Mouse (Mus musculus) layer of hippocampus, adult 9-11 months (tissue): ENCODE data around the gene 3110009E18Rik.
A peak's percentile ranks its signal among the peaks of the same experiment; 100 is the strongest.

Experiments
- DNase-seq: peaks from one replicate; pipeline ENCODE4 v3.0.0; 2022

3110009E18Rik gene

GRCm38 (mm10) chr1:120146994-120147393, 26.0 kb downstream of the 3110009E18Rik start:
- no peak for DNase-seq

GRCm38 (mm10) chr1:120154232-120154631, 33.2 kb downstream of the 3110009E18Rik start:
- DNase-seq, result no peak

DNA sequence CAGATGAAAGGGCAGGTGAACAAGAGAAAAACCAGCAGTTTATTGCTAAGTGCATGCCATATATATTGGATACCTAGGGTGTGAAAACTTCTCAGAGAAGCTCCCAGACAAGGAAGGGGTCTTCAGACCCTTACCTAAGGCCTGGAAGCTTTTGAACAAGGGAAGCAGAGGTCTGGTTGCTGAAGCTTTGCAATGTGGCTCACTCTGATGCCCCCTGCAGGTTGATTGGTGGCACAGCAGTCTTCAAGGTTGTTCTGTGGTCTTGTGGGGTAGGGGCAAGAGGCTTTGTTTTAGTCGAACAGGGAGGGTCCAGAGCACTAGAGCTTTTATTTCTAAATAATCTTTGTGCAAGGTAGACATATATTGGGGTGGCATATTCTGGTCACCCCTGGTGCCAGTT, 34.3 kb downstream of the 3110009E18Rik start:
- no peak for DNase-seq

- no peak for DNase-seq
Observed at GRCm38 (mm10) chr1:120158474-120159127, 37.6 kb downstream of the 3110009E18Rik start.

- DNase-seq, result no peak
Observed at GRCm38 (mm10) chr1:120161502-120161901, 40.5 kb downstream of the 3110009E18Rik start.

DNA sequence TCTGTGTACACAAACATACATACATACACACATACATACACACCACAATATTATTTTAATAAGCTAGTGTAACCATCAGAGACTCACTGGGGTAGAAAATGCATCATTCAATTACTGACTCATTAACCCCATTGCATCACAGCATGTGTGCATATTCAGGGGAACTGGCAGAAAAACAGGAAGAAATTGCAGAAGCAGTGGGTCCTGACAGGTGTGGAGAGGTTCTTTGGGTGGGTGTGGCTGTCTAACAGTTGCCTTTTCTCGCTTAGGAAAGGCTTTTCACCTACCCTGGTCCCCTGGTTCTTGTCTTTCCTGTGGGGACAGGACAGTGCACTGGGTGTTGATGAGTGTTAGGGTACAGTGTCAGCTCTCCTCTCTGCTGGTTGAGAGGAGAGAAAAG, 41.6 kb downstream of the 3110009E18Rik start:
- no peak for DNase-seq

DNA sequence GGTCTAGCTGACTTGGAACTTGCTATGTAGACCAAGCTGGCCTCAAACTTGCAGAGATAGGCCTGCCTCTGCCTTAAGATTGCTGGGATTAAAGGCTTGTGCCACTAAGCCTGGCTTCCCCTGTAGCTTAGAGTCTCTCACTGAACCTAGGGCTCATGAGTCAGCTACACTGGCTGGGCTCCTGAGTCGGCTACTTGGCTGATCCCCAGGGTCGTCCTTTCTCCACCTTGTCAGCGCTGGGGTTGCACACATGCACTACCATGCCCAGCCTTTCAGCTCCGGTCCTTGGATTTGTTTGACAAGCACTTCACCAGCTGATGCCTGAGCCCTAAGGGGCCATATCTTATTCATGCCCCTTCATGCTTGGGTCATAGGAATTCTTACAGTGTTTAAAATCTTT, 47.0 kb downstream of the 3110009E18Rik start:
- DNase-seq, result no peak

DNA sequence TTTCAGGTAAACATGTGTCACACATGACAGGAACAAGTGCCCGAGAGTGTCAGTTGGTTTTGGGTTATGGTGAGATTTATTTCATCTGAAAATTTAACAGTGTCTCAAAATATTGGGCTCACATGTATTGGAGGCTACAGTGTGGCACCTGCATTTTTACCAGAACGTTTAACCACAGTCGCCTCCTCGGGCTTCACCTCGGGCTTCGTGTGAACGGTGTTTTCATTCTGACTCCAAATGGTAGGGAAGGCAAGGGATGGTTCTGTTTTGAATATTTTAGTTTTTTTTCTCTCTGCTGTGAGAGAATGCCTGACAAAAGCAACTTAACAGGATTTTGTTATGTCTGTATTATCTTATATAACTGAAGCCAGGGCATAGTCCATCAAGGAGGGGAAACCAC, 47.7 kb downstream of the 3110009E18Rik start:
- no peak for DNase-seq

DNA sequence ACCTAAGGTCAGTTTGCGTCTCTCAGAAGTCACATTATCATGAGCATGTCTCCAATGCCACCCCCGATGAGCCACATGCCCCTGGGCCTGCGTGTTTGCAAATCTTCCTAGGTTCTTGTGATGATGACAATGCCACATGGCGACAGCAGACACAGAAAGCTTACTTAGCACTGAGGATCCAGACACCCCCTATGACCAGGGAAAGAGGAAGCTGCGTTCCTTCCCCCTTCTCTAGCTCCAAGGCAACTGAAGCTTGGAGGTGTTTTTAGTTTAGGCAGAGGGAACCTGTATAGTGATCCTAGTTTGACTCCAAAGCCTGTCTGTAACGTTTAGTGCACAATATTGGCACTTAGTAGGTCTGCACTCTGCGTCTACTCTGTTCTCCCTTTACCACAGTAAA, 49.3 kb downstream of the 3110009E18Rik start:
- DNase-seq, result no peak

- no peak for DNase-seq
Observed at GRCm38 (mm10) chr1:120171819-120172521, 51.0 kb downstream of the 3110009E18Rik start.

GRCm38 (mm10) chr1:120174991-120175390, 54.0 kb downstream of the 3110009E18Rik start:
- DNase-seq, result no peak

GRCm38 (mm10) chr1:120176313-120176712, 55.3 kb downstream of the 3110009E18Rik start:
- DNase-seq, result no peak

DNA sequence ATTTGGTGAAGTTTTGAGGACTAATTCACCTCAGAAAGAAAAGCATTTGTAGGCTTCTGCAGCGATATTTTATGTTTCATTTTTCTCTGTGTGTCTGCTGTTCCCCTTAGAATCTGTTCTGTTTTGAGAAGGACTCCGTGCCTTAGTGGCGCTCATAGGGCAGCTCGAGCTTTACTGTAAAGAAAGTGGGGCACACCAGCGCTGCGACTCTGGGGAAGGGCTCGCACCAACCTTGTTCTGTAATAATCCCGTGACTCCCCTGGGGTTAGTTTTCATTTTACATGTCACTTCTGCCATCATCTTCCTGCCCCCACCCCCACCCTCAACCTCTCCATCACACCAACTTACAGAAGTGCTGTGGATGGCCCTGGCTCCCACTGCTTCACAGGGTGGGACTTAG, 56.2 kb downstream of the 3110009E18Rik start:
- no peak for DNase-seq

GRCm38 (mm10) chr1:120186204-120186603, 65.2 kb downstream of the 3110009E18Rik start:
- no peak for DNase-seq

DNA sequence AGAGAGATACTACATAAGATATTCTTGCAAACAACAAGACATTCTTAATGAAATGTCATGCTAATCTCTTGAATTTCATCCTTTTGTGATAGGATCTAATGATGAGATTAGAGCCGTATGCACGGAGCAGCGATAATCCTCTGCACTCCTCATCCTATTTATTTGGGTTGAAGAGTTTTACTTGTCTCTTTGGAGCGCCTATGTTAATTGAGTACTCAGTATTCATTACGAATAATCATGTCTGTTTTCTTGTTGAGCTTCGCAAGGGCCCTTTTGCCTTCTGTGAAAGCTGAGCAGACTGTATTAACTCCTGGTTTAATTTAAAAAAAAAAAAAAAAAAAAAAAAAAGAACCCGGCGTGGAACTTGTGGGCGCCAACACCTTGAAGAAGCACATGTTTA, 65.7 kb downstream of the 3110009E18Rik start:
- no peak for DNase-seq

- DNase-seq, result no peak
Observed at GRCm38 (mm10) chr1:120187059-120187458, 66.1 kb downstream of the 3110009E18Rik start.

GRCm38 (mm10) chr1:120189206-120189605, 68.2 kb downstream of the 3110009E18Rik start:
- peak; percentile 30 for DNase-seq

DNA sequence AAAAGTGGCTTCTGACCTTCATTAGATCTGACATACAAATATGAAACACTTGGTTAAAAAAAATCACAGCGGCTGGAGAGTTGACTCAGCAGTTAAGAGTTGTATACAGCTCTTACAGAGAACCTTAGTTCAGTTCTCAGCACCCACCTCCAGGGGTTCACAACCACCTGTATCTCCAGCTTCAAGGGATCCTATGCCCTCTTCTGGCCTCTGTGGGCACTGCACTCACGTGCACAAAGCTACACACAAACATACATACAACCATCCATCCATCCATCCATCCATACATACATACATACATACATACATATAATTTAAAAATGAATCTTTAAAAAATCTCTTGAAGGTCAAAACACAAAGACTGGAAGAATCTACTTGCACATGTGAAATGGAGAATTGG, 69.3 kb downstream of the 3110009E18Rik start:
- no peak for DNase-seq

- DNase-seq, result no peak
Observed at GRCm38 (mm10) chr1:120190946-120191345, 70.0 kb downstream of the 3110009E18Rik start.

- no peak for DNase-seq
Observed at GRCm38 (mm10) chr1:120192321-120192720, 71.3 kb downstream of the 3110009E18Rik start.

GRCm38 (mm10) chr1:120193586-120193985, 72.6 kb downstream of the 3110009E18Rik start:
- DNase-seq, result no peak

- DNase-seq, result no peak
Observed at GRCm38 (mm10) chr1:120195947-120196346, 75.0 kb downstream of the 3110009E18Rik start.

DNA sequence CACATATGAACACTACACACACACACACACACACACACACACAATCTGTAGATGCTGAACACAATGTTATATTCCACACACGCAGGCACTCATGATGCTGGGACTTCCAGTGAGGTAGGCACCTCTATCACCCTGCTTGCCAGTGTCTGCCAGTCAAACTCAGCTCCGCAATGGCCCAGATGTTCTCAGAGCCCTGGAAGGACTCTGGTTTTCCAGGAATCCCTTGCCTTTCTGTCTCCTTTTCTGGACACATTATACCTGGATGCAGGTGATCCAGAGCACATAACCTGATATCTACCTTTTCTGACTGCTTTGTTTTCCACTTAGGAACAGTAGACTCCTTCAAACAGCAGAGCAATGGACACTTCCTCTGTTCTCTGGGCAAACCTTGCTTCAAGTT, 75.7 kb downstream of the 3110009E18Rik start:
- no peak for DNase-seq

GRCm38 (mm10) chr1:120197189-120197588, 76.2 kb downstream of the 3110009E18Rik start:
- peak; percentile 79 for DNase-seq

GRCm38 (mm10) chr1:120198151-120198550, 77.2 kb downstream of the 3110009E18Rik start:
- DNase-seq, result no peak
